Mouse (Mus musculus): ENCODE measurements at regions not wholly inside any gene's neighbourhood (a gene's known extent, or its start where the extent isn't known, plus 50 kb on each side); places are given as distances from the start of the nearest gene placed in this dataset.

- TF ChIP-seq CTCF (IDR thresholded peaks at IDR 0.05; ENCODE audit: borderline replicate concordance, insufficient read depth, low read depth, low read length) (no peak), POLR2A (IDR thresholded peaks at IDR 0.05; ENCODE audit: borderline replicate concordance, insufficient read depth, low read length) (no peak)
Measured at GRCm38 (mm10) chr1:73118661-73119060, 103.0 kb upstream of the Tnp1 start.

GRCm38 (mm10) chr1:73116526-73116925 is 100.8 kb upstream of the Tnp1 start:
- Histone ChIP-seq H3K4me3 (replicated peaks; ENCODE audit: insufficient read depth, low read depth, low read length) (no peak overlapping the region), H3K27ac (ENCODE audit: insufficient read depth, low read length) (no peak overlapping the region), H3K4me1 (ENCODE audit: control insufficient read depth, insufficient read depth, low read length) (no peaks in the 10 kb centered on the region; the same call in 1 of the 2 replicates), H3K27me3 (ENCODE audit: control insufficient read depth, insufficient read depth, low read length) (no peaks in the 10 kb centered on the region; the same call in 1 of the 2 replicates)
- TF ChIP-seq POLR2A (IDR thresholded peaks at IDR 0.05; ENCODE audit: borderline replicate concordance, insufficient read depth, low read length) (no peak), CTCF (IDR thresholded peaks at IDR 0.05; ENCODE audit: borderline replicate concordance, insufficient read depth, low read depth, low read length) (no peak)
- WGBS, result 58% methylated on average over 2 of the region's 2 CpGs
- no peak for DNase-seq

More at GRCm38 (mm10) chr1:73118661-73119060, 103.0 kb upstream of the Tnp1 start:
- WGBS, result 87% methylated on average over 6 of the region's 6 CpGs
- no peaks in the 10 kb centered on the region; the same call in 1 of the 2 replicates for H3K4me1 ChIP-seq (ENCODE audit: control insufficient read depth, insufficient read depth, low read length)
- no peak overlapping the region for H3K4me3 ChIP-seq (replicated peaks; ENCODE audit: insufficient read depth, low read depth, low read length)
- no peak for DNase-seq
- H3K27ac ChIP-seq (ENCODE audit: insufficient read depth, low read length), result no peak overlapping the region
- no peaks in the 10 kb centered on the region; the same call in 1 of the 2 replicates for H3K27me3 ChIP-seq (ENCODE audit: control insufficient read depth, insufficient read depth, low read length)

- no peaks in the 10 kb centered on the region for H3K27me3 ChIP-seq (ENCODE audit: control insufficient read depth, insufficient read depth, low read length)
- no peak overlapping the region for H3K4me3 ChIP-seq (replicated peaks; ENCODE audit: insufficient read depth, low read depth, low read length)
- H3K27ac ChIP-seq (ENCODE audit: insufficient read depth, low read length), result no peak overlapping the region
- TF ChIP-seq POLR2A (IDR thresholded peaks at IDR 0.05; ENCODE audit: borderline replicate concordance, insufficient read depth, low read length), result no peak
- TF ChIP-seq CTCF (IDR thresholded peaks at IDR 0.05; ENCODE audit: borderline replicate concordance, insufficient read depth, low read depth, low read length), result no peak
- H3K4me1 ChIP-seq (ENCODE audit: control insufficient read depth, insufficient read depth, low read length), result no peaks in the 10 kb centered on the region; the same call in 1 of the 2 replicates
- DNase-seq, result peak in 1 of 2 experiments; percentile 24
- 60% methylated on average over 5 of the region's 5 CpGs for WGBS
Measured at GRCm38 (mm10) chr1:73115854-73116253, 100.1 kb upstream of the Tnp1 start.

- no peak overlapping the region for H3K27ac ChIP-seq (ENCODE audit: insufficient read depth, low read length)
- H3K4me3 ChIP-seq (replicated peaks; ENCODE audit: insufficient read depth, low read depth, low read length), result no peak overlapping the region
- TF ChIP-seq POLR2A (IDR thresholded peaks at IDR 0.05; ENCODE audit: borderline replicate concordance, insufficient read depth, low read length) (no peak), CTCF (IDR thresholded peaks at IDR 0.05; ENCODE audit: borderline replicate concordance, insufficient read depth, low read depth, low read length) (no peak)
- H3K27me3 ChIP-seq (ENCODE audit: control insufficient read depth, insufficient read depth, low read length), result no peaks in the 10 kb centered on the region
- no peaks in the 10 kb centered on the region; the same call in 1 of the 2 replicates for H3K4me1 ChIP-seq (ENCODE audit: control insufficient read depth, insufficient read depth, low read length)
- no peak for DNase-seq
- WGBS, result 87% methylated on average over 6 of the region's 6 CpGs
Measured at GRCm38 (mm10) chr1:73113137-73113536, 97.4 kb upstream of the Tnp1 start.

- TF ChIP-seq POLR2A (IDR thresholded peaks at IDR 0.05; ENCODE audit: borderline replicate concordance, insufficient read depth, low read length) (no peak), CTCF (IDR thresholded peaks at IDR 0.05; ENCODE audit: borderline replicate concordance, insufficient read depth, low read depth, low read length) (no peak)
- WGBS, result 89% methylated on average over 3 of the region's 3 CpGs
- no peak for DNase-seq
- no peaks in the 10 kb centered on the region; the same call in 1 of the 2 replicates for H3K4me1 ChIP-seq (ENCODE audit: control insufficient read depth, insufficient read depth, low read length)
- H3K27ac ChIP-seq (ENCODE audit: insufficient read depth, low read length), result no peak overlapping the region
- H3K27me3 ChIP-seq (ENCODE audit: control insufficient read depth, insufficient read depth, low read length), result no peaks in the 10 kb centered on the region
- no peak overlapping the region for H3K4me3 ChIP-seq (replicated peaks; ENCODE audit: insufficient read depth, low read depth, low read length)
Measured at GRCm38 (mm10) chr1:73112711-73113110, 97.0 kb upstream of the Tnp1 start.

- Histone ChIP-seq H3K27ac (ENCODE audit: insufficient read depth, low read length) (no peak overlapping the region), H3K4me3 (replicated peaks; ENCODE audit: insufficient read depth, low read depth, low read length) (no peak overlapping the region), H3K4me1 (ENCODE audit: control insufficient read depth, insufficient read depth, low read length) (no peaks in the 10 kb centered on the region; the same call in 1 of the 2 replicates), H3K27me3 (ENCODE audit: control insufficient read depth, insufficient read depth, low read length) (no peaks in the 10 kb centered on the region)
- TF ChIP-seq CTCF (IDR thresholded peaks at IDR 0.05; ENCODE audit: borderline replicate concordance, insufficient read depth, low read depth, low read length), result no peak
- TF ChIP-seq POLR2A (IDR thresholded peaks at IDR 0.05; ENCODE audit: borderline replicate concordance, insufficient read depth, low read length), result no peak
- 89% methylated on average over 5 of the region's 5 CpGs for WGBS
- DNase-seq, result peak in 1 of 2 experiments; percentile 29
Measured at GRCm38 (mm10) chr1:73111911-73112310, 96.2 kb upstream of the Tnp1 start.

GRCm38 (mm10) chr1:73105856-73106463 is 90.3 kb upstream of the Tnp1 start:
- no peak overlapping the region for H3K27ac ChIP-seq (ENCODE audit: insufficient read depth, low read length)
- no peaks in the 10 kb centered on the region for H3K27me3 ChIP-seq (ENCODE audit: control insufficient read depth, insufficient read depth, low read length)
- WGBS, result 81% methylated on average over 4 of the region's 4 CpGs
- no peaks in the 10 kb centered on the region for H3K4me1 ChIP-seq (ENCODE audit: control insufficient read depth, insufficient read depth, low read length)
- DNase-seq, result no peak
- no peak overlapping the region for H3K4me3 ChIP-seq (replicated peaks; ENCODE audit: insufficient read depth, low read depth, low read length)
- TF ChIP-seq POLR2A (IDR thresholded peaks at IDR 0.05; ENCODE audit: borderline replicate concordance, insufficient read depth, low read length) (no peak), CTCF (IDR thresholded peaks at IDR 0.05; ENCODE audit: borderline replicate concordance, insufficient read depth, low read depth, low read length) (no peak)

Data from cerebellum, adult 2 months (tissue).